Mouse (Mus musculus): ENCODE results near the gene Rfx4. TPM values are rescaled to one million over a fixed set of nuclear protein-coding genes. Genes with fewer than 3 reads are reported as not detected.

Gene Rfx4
- polyA plus RNA-seq (2015; fragmentation: Nextera tagmentation; extraction: Ambion mirVana), result not detected in 2 replicates

DNA sequence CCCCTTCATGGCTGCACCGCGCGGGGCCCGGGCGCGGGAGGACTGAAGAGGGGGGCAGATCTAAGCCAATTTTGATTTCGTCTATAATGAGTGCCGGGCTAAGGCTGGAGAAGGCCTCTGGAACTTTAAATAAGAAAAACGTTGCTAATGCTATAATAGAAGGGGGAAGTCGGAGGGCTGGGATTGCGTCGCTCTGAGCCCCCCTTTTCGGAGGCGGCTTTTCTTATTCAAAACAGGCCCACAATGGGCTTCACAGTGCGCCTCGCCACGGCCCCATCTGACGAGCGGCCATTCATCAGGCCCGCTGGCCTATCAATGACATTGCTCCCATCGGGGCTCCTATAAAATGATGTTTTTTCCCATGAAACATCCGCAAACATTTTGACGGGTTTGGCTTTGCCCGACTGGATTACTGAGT, at the start of gene Rfx4:
Gene Rfx4 (plus strand): TSS at position 277 of the 418 bp plus-strand sequence.

DNA sequence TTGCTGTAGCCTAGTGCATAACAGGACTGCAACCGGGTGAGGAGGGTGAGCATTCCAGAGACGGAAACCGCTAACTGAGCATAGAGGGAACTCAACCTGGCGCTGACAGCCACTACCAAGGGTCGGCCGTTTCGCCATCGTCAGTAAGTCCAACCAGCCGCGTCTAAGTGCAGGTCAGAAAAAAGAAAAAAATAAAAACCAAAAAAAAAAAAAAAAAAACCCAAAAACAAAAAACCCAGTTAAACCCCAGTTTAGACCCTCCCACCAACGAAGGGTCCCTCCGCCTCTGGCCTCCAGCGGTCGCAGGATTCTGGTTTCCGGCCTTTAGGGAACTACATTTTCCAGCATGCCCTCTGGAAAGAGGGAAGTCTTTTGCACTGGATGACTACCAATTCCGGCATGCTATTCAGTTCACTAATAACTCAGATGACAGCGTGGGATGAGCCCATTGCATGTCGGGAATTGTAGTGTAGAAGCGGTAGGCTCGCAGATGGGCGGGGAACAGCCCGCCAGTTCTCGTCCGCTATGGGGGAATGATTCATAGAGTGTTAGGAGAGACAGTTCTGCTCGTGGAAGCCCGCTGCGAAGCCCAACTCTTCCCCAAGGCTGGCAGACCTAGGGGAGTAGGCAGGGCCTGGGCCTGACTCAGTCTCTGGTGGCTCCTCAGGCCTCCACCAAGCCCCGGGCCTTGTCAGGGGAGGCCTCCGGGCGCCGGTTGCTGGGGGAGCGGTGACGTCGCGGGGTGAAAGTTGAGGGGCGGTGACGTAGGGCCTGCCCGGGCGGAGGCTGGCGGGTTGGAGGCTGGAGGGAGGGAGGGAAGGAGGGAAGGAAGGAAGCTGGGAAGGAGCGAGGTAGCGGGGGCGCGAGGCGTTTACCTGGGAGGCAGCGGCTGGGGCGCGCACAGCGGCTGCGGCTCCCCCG, 161.2 kb downstream of the Rfx4 start, which contains the start of gene Ric8b:
Gene Ric8b (plus strand): TSS at position 807 of the 921 bp plus-strand sequence.

Other genes starting within 250 kb of the Rfx4 start
- 76.3 and 105 TPM in 2 replicates for gene Ckap4, start 222.0 kb upstream of the Rfx4 start, polyA plus RNA-seq (2015; fragmentation: Nextera tagmentation; extraction: Ambion mirVana)
- 12.8 and 18.2 TPM in 2 replicates for gene Tcp11l2, start 179.4 kb upstream of the Rfx4 start, polyA plus RNA-seq (2015; fragmentation: Nextera tagmentation; extraction: Ambion mirVana)
- 6.1 and 6.4 TPM in 2 replicates for gene Polr3b, start 133.8 kb upstream of the Rfx4 start, polyA plus RNA-seq (2015; fragmentation: Nextera tagmentation; extraction: Ambion mirVana)
- gene Ric8b, start 161.6 kb downstream of the Rfx4 start, polyA plus RNA-seq (2015; fragmentation: Nextera tagmentation; extraction: Ambion mirVana), result 12.4 and 13.0 TPM in 2 replicates

Data from urinary bladder, postnatal 0 days (tissue).